Mouse (Mus musculus) intestine, embryonic 16.5 days (tissue): ENCODE data around the gene Pcbp1. TPM values are rescaled to one million over a fixed set of nuclear protein-coding genes. Genes with fewer than 3 reads are reported as not detected.
"Not testable (repeated sequence)": the region's sequence is repeated elsewhere in the genome, so short reads cannot be mapped to it uniquely, and the experiment has no call there.

Experiments
- ATAC-seq: fragments of 200-750 bp; cut with Nextera tagmentation; 2 replicates; pipeline ENCODE4 v1.8.0; 2017; ENCODE audit warnings: moderate TSS enrichment, moderate library complexity
- H3K27ac ChIP-seq: fragments of 300-500 bp; sonication (generic); 2 replicates; pipeline ENCODE4 v1.5.1; 2014; ENCODE audit warnings: mild to moderate bottlenecking, low read length
- H3K27me3 ChIP-seq: fragments of 300-500 bp; sonication (generic); replicated peaks from 2 replicates; pipeline ENCODE4 v1.6.1; 2014; ENCODE audit warnings: low read length, control low read depth, mixed read lengths; ENCODE audit not compliant: control insufficient read depth, insufficient read depth
- H3K36me3 ChIP-seq: fragments of 300-500 bp; sonication (generic); 2 replicates; pipeline ENCODE4 v1.6.1; 2014; ENCODE audit warnings: low read length, control low read depth; ENCODE audit not compliant: control insufficient read depth, insufficient read depth
- H3K4me1 ChIP-seq: fragments of 300-500 bp; sonication (generic); 2 replicates; pipeline ENCODE4 v1.6.1; 2014; ENCODE audit warnings: low read length, control low read depth, mixed read lengths; ENCODE audit not compliant: control insufficient read depth, insufficient read depth
- H3K4me2 ChIP-seq: fragments of 300-500 bp; sonication (generic); 2 replicates; pipeline ENCODE4 v1.6.1; 2014; ENCODE audit warnings: low read depth, low read length, control low read depth
- H3K4me3 ChIP-seq: fragments of 300-500 bp; sonication (generic); 2 replicates; pipeline ENCODE4 v1.5.1; 2014; ENCODE audit warnings: mild to moderate bottlenecking, low read length
- H3K9ac ChIP-seq: fragments of 300-500 bp; sonication (generic); 2 replicates; pipeline ENCODE4 v1.6.1; 2014; ENCODE audit warnings: low read depth, low read length
- H3K9me3 ChIP-seq: fragments of 300-500 bp; sonication (generic); 2 replicates; pipeline ENCODE4 v1.6.1; 2016; ENCODE audit warnings: low read length, control low read depth; ENCODE audit not compliant: control insufficient read depth
- WGBS: fragments of 180-500 bp; shearing (Covaris S2); extraction: QIAGEN DNeasy Blood & Tissue Kit; methylation state at CpG from one replicate; pipeline ENCODE4 v1.1.7; 2014; 5-methylcytosine and 5-hydroxymethylcytosine counted together
- polyA plus RNA-seq: library from polyadenylated mRNA; unstranded; fragments of >200 nt; fragmentation: Nextera tagmentation; extraction: Ambion mirVana; gene quantifications from 2 replicates; pipeline ENCODE4 v1.2.1, GENCODE M21; 2015

The Pcbp1 gene
- 173 and 183 TPM in 2 replicates for polyA plus RNA-seq

DNA sequence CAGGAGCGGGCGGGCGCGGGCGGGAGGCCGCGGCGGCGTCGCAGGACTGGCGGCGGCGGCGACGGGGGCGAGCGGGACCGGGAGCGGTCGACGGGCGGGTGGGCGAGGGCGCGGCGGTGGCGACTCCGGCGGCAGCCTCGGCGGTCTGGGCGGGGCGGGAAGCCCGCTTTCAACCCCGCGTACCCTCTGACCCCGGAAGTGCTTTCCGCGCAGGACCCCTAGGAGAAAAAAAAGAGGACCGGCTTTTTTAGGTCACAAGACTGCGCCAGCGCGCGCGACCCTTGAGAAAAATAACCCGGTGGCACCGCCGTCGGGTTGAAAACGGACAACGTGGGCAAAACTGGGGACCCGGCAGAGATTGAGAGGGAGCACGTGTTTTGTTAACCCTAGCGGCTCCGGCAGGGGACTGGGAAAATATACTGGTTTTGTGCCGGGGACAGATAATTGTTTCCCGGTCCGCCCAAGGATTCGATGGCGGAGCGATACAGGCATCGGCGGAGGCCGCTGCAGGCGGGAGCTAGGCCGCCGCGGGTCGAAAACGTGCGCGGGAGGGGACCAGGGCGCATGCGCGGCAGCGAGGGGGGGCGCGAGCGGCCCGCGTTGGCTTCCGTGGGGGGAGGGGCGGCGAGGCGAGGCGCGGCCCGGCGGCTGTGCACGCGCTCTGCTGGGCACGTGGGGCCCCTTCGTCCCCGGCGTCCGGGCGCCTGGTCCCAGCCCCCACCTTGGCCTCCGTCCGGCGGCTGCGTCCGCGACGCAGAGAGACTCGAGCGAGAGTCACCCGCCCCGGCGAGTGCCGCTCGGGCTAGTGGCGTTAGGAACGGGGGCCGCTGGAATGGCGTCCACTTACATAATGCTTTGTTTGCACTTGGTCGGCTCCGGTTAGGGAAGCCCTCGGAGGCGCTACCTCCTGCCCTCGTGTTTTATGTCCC is at the start of gene Pcbp1:
Gene Pcbp1 (minus strand): TSS at position 290 of the 929 bp plus-strand sequence.
- Histone ChIP-seq H3K4me2 (peak within 1 kb of the TSS; percentile 83), H3K9ac (peak within 1 kb of the TSS; percentile 99), H3K9me3 (no peaks in the 10 kb centered on the region), H3K4me3 (peak within 1 kb of the TSS; percentile 94), H3K36me3 (peaks cover 3% of the 10 kb centered on the region), H3K27me3 (no peaks in the 10 kb centered on the region), H3K27ac (peak within 1 kb of the TSS; percentile 100), H3K4me1 (peaks cover 8% of the 10 kb centered on the region; the same call in 1 of the 2 replicates)
- WGBS = under 1% methylated on average over 108 of the region's 120 CpGs
- ATAC-seq = peak; percentile 82

DNA sequence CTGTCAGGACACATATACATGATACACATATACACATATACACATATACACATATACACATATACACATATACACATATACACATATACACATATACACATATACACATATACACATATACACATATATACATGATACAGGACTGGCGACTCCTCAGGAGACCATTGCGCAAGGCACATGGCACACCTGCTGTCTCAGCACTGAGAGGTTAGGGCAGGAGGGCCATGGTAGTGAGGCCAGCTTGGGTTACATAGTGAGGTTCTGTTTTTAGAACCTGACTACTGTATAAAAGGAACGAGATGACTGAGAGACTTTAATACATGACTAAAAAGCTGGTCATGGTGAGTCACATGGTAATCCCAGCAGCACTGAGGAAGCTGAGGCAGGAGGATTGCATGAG is 48.4 kb upstream of the Pcbp1 start:
- Histone ChIP-seq H3K9ac (no peak overlapping the region), H3K4me2 (no peak overlapping the region), H3K4me3 (no peak overlapping the region), H3K27me3 (no peaks in the 10 kb centered on the region), H3K27ac (no peak overlapping the region), H3K36me3 (no peaks in the 10 kb centered on the region), H3K4me1 (peaks cover 14% of the 10 kb centered on the region), H3K9me3 (no peaks in the 10 kb centered on the region)
- ATAC-seq = no peak
- WGBS = 92% methylated on average over 3 of the region's 3 CpGs

GRCm38 (mm10) chr6:86570830-86571229 is 44.7 kb upstream of the Pcbp1 start:
- ATAC-seq = peak; percentile 23; the same call in 1 of the 2 replicates
- Histone ChIP-seq H3K9me3 (no peaks in the 10 kb centered on the region), H3K4me3 (no peak overlapping the region), H3K27me3 (no peaks in the 10 kb centered on the region), H3K9ac (no peak overlapping the region), H3K36me3 (no peaks in the 10 kb centered on the region), H3K4me1 (peaks cover 17% of the 10 kb centered on the region), H3K27ac (no peak overlapping the region), H3K4me2 (no peak overlapping the region)
- WGBS = 51% methylated on average over 9 of the region's 9 CpGs

- H3K4me2 ChIP-seq = no peak overlapping the region
- H3K27ac ChIP-seq = peak overlapping the region; percentile 48; the same call in 1 of the 2 replicates
- ATAC-seq = peak; percentile 85
- no peaks in the 10 kb centered on the region for H3K27me3 ChIP-seq
- H3K4me1 ChIP-seq = peaks cover 17% of the 10 kb centered on the region
- no peaks in the 10 kb centered on the region for H3K9me3 ChIP-seq
- 0 out of 2 replicates have a peak overlapping the region, but pooled peaks have one; percentile 16 for H3K9ac ChIP-seq
- H3K4me3 ChIP-seq = no peak overlapping the region
- no peaks in the 10 kb centered on the region for H3K36me3 ChIP-seq
- WGBS = 33% methylated on average over 3 of the region's 3 CpGs
These were observed 43.3 kb upstream of the Pcbp1 start for GRCm38 (mm10) chr6:86569461-86569820.

DNA sequence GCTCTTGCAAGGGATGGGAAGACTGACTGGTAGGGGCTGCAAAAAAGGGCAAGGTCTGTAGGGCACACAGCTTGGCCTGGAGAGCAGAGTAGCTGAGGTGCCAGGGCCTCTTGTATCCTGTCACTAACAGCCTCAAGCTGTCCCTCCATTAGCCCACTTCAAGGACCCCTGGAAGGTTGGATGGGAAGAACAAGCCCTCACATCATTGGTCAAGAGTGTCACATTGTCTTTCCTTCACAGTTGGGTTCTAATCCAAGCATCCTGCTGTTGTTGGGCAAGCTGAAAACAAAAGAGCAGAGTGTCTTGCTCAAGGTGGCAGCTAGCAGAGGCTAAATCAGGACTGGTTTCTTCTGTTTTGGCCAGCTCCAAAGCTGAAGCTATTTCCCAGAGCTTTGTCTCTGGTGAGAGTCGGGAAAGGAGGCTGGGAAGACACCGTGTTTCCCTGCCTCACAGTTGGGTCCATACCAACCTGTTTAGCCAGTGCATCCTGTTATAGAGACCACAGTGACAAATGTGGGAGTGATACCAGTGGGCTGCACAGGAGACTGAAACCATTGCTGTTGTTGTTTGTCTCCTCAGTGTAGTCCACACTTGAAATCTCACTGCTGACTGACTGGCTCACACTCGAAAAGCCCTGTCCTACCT is 42.8 kb upstream of the Pcbp1 start:
- Histone ChIP-seq H3K4me1 (peaks cover 17% of the 10 kb centered on the region), H3K9ac (no peak overlapping the region), H3K9me3 (no peaks in the 10 kb centered on the region), H3K36me3 (no peaks in the 10 kb centered on the region), H3K4me2 (no peak overlapping the region), H3K4me3 (no peak overlapping the region), H3K27me3 (no peaks in the 10 kb centered on the region), H3K27ac (peak overlapping the region; percentile 48; the same call in 1 of the 2 replicates)
- 42% methylated on average over 3 of the region's 3 CpGs for WGBS
- ATAC-seq = peak; percentile 51; the same call in 1 of the 2 replicates

DNA sequence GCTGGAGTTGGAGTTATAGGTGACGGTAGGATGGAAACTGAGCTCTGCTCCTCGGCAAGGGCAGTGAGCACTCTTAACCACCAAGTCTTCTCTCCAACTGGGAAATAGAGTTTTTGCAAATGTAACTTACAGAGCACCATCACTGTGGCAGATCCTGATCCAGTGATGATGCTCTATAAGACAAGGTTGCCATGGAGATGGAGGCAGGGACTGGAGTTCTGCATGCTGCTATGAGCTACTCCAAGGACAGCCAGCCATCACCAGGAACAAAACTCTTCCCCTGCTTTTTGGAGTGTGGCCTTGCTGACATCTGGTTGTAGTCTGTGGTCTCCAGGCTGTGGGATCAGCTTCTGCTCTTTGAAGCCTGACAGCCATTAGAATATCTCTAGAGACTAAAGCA is 39.7 kb upstream of the Pcbp1 start:
- Histone ChIP-seq H3K36me3 (no peaks in the 10 kb centered on the region), H3K4me2 (no peak overlapping the region), H3K27me3 (no peaks in the 10 kb centered on the region), H3K4me3 (no peak overlapping the region), H3K9ac (no peak overlapping the region), H3K4me1 (peaks cover 14% of the 10 kb centered on the region), H3K27ac (no peak overlapping the region), H3K9me3 (no peaks in the 10 kb centered on the region)
- 96% methylated on average over 2 of the region's 2 CpGs for WGBS
- no peak for ATAC-seq

DNA sequence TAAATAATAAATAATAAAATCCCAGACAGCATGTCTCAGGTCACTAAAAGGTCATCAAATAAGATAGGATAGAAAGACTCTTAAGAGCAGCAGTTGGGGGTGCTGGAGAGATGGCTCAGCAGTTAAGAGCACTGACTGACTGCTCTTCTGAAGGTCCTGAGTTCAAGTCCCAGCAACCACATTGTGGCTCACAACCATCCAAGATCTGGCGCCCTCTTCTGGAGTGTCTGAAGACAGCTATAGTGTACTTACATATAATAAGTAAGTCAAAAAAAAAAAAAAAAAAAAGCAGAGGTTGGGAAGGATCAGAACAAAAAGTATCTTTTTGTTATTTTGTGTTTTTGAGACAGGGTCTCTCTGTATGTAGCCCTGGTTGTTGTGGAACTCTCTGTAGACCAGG is 31.1 kb upstream of the Pcbp1 start:
- H3K36me3 ChIP-seq, H3K9me3 ChIP-seq, H3K4me2 ChIP-seq, H3K9ac ChIP-seq, H3K27me3 ChIP-seq, H3K4me3 ChIP-seq, H3K4me1 ChIP-seq, H3K27ac ChIP-seq, ATAC-seq: not testable (repeated sequence)
- WGBS = 88% methylated on average over 1 of the region's 1 CpGs

DNA sequence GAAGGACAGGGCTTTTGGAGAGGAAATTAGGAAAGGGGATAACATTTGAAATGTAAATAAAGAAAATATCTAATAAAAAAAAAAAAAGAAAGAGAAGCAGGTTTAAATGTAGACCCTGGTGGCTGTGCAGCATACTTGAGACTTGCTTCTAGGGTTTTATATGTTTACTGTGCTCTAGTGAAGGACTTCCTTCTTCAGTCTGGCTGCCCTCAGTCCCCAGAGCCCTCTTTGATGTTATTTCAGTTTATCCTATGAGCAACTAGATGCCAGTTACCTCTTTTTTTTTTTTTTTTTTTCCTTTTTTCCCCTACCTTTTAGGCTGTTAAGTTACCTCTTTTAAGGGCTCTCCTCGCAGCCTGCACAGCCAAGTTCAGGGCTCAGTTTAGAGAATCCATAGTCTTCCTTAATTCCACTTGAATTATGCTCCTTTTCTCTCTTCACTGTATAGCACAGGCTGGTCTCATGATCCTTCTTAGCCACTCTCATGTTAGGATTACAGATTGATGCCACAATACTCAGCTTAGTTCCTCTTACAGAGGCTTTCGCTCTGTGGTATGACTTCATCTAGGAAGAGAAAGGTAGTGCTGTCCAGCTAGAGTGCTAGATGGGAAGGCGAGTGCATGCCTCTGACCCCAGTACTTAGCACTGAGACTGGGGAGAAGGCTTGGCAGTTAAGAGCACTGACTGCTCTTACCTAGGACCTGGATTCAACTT is 30.4 kb upstream of the Pcbp1 start:
- H3K9me3 ChIP-seq = no peaks in the 10 kb centered on the region
- ATAC-seq = no peak
- no peak overlapping the region for H3K27ac ChIP-seq
- no peaks in the 10 kb centered on the region for H3K4me1 ChIP-seq
- H3K4me3 ChIP-seq = no peak overlapping the region
- no peaks in the 10 kb centered on the region for H3K27me3 ChIP-seq
- H3K36me3 ChIP-seq = no peaks in the 10 kb centered on the region; the same call in 1 of the 2 replicates
- 93% methylated on average over 3 of the region's 3 CpGs for WGBS
- H3K4me2 ChIP-seq = no peak overlapping the region
- H3K9ac ChIP-seq = no peak overlapping the region

DNA sequence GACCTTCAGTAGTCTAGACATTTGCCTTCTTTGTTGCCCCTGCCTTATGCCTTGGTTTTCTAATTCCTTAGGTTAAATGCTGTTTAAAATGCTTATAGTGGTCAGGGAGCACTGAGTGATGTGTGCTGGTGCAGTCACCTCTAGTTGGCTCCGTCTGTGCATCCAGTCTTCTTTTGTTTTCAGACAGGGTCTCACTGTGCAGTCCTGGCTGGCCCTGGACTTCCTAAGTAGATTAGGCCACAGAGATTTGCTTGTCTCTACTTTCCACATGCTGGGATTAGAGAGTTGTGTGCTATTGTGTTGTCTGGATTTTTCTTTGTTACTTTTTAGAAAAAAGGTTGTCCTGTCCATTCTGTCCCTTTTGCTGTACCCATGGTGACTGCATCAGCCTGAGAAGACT is 24.5 kb upstream of the Pcbp1 start:
- no peak overlapping the region for H3K9ac ChIP-seq
- no peak overlapping the region for H3K4me2 ChIP-seq
- WGBS = 89% methylated on average over 1 of the region's 1 CpGs
- no peaks in the 10 kb centered on the region for H3K9me3 ChIP-seq
- peaks cover 3% of the 10 kb centered on the region; the same call in 1 of the 2 replicates for H3K36me3 ChIP-seq
- H3K27ac ChIP-seq = no peak overlapping the region
- H3K27me3 ChIP-seq = no peaks in the 10 kb centered on the region
- 0 out of 2 replicates have a peak, but pooled peaks cover 7% of the 10 kb centered on the region for H3K4me1 ChIP-seq
- no peak overlapping the region for H3K4me3 ChIP-seq
- no peak for ATAC-seq
